Mouse (Mus musculus): Measurements from ENCODE around the gene Cemip.

DNA sequence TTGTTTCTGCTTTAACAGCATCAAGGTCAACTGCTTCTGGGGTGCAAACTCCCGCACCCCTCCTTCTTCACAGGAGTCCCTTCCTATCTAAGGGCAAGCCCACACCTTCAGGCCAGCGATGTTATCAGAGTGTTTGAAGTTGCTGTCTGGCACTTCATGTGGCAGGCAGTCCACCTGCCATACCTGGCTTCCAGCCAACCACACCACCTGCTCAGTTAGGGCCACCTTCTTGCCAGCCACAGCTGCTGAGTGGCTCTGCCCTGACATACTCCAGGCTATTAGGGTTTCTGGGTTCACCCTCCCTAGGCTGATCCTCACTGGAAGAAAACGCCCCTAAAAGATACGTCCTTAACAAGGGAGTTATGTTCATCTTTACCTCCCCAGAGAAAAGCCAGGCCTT lies 60.2 kb downstream of the Cemip start:
- no peak for TF ChIP-seq EP300 (IDR thresholded peaks at IDR 0.05; ENCODE audit: low read depth)
- no peak for TF ChIP-seq CTCF (IDR thresholded peaks at IDR 0.05; ENCODE audit: low read depth)
